Mouse (Mus musculus) hematopoietic multipotent progenitor cell, adult 10-12 weeks (in vitro differentiated cells): ENCODE measurements around the gene Wbp2nl. TPM values are rescaled to one million over a fixed set of nuclear protein-coding genes. Genes with fewer than 3 reads are reported as not detected.

ENCODE experiments used
- polyA plus RNA-seq: library from polyadenylated mRNA; stranded (reverse); fragments of >175 nt; gene quantifications from 2 replicates; pipeline ENCODE4 v1.2.3, GENCODE M21; 2012; ENCODE audit warnings: low replicate concordance

Wbp2nl gene
- not detected in 2 replicates for polyA plus RNA-seq

DNA sequence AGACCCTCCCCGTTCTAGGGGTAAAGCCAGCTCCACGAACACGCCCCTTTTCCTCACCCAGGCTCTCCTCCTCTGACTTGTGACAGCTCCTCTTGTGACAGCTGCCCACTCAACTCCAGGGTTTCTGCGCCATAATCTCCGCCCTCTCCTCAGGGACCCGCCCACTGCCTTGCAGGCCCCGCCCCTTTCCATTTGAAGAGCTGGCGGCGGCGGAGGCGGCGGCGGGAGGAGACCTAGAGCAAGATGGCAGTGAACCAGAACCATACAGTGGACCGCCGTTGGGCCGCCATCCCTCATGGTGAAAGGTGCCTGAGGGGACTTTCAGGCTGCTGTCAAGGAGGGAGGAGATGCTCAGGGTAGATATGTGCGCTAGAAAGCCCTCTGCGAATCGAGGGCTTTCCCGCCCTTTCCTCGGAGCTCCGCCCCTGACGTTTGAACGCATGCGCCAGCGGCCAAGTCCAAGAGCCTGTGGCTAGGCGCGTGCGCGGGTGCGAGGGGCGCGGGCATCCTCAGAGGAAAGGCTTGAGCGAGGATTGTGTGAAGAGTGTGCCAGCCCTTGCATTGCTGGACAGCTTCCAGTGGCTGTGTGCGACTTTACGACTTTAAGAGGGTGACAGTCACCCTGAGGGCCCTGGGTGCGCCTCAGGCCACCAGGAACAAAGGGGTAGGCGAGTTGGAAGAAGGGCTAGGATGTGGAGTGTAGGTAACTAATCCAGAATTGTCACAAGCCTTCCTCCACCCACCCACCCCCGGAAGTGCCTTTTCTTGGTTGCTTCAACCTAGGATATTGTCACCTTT lies at the start of gene Wbp2nl:
Gene Wbp2nl, plus strand, starts transcription at position 191 of the 798 bp plus-strand sequence.

DNA sequence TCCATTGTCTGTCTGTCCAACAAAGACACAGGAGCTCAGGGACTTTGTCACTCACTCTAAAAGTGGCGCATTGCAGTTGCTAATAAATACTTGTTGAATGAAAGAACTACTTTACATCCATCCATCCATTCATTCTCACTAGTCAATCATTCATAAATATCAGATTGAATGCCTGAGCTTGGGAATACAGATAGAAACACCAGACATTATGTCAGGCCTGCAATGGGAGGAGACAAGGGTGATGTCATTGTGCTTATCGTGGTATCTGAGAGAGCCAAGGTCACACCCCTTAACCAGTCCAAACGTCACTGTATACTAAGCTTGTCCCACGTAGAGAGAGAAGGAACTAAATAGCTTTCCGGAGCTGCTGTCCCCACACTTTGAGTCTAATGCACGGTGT lies 46.7 kb upstream of the Wbp2nl start, which contains the start of gene 1500009C09Rik:
Gene 1500009C09Rik, plus strand, starts transcription at position 301 of the 400 bp plus-strand sequence.

GRCm38 (mm10) chr15:82274593-82274926 lies 24.2 kb upstream of the Wbp2nl start, which contains the start of gene Sept3:
Gene Sept3, plus strand, starts transcription at chr15:82274893.

DNA sequence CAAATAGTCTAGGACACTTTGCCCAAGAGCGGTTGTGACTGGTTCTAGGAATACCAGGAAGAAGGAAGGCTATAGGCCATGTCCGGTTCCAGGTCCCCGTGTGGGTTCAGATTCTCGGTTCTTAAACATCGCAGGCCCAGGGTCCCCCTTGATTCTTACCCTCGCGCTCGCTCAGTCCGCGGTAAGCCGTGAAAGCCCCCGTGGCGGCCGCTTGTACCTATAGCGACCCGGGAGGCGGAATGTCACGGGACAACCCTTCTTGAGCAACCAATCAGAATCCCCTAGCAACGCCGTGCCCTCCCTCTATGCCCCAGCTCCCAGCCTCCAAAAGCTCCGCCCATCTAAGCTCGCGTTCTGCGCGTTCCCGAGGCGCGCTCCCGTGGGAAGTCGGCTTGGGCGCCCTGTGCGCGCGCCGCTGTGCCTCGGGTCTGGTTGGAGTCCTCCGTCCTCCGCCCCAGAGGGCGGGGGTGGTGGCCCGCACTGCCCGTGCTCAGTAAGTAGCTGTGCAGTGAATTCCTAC lies 39.9 kb downstream of the Wbp2nl start, which contains the start of the genes Naga, Pheta2 and Smdt1:
Gene Naga, minus strand, starts transcription at position 333 of the 520 bp plus-strand sequence.
Gene Pheta2, plus strand, starts transcription at position 350 of the 520 bp plus-strand sequence.
Gene Smdt1, plus strand, starts transcription at position 367 of the 520 bp plus-strand sequence.

DNA sequence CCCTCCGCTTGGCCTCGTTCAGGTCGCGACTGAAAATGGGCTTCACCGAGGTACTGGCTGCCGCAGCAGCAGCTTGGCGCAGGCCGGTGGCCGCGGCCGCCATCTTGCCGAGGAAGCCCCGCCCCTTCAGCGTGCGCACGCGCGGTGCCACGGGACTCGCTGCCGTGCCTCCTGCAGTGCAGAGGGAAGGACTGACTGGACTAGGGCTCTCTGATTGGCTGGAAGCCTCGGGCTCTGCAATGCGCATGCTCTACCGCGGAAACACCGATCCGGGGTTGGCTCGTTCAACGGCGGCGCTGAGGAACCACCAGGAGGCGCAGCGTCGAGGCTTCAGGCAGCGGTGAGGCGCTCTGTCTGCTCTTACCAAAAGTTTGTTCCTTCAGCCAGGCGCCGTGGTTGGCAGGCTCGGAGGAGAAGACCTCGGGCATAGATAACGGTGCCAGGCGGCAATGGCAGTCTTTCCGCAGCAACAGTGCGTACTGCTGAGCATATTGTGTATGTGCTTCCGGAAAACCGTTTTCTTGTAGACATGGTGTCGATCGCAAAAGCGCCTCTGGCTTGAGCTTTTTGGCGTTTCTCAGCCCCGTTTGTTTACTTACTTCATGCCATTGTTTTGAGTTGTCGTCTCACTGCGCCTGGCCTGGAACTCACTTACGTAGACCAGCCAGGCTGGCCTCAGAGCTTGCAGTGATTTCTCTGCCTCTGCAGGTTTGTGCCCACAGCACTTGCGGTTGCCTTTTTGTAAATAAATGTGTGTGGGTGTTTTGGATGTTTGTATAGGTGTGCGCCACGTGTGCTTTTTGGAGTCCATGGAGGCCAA lies 55.6 kb downstream of the Wbp2nl start, which contains the start of gene Ndufa6:
Gene Ndufa6, minus strand, starts transcription at position 197 of the 820 bp plus-strand sequence.

Other genes starting within 250 kb of the Wbp2nl start
- 0.03 TPM in 1 of 2 replicates, not detected in the other for gene 4930407I10Rik, start 239.8 kb upstream of the Wbp2nl start, polyA plus RNA-seq
- gene Mei1, start 229.0 kb upstream of the Wbp2nl start, polyA plus RNA-seq: not detected in 2 replicates
- 7.4 and 30.9 TPM in 2 replicates for gene Ccdc134, start 171.0 kb upstream of the Wbp2nl start, polyA plus RNA-seq
- gene Srebf2, start 151.8 kb upstream of the Wbp2nl start, polyA plus RNA-seq: 411 and 943 TPM in 2 replicates
- gene Shisa8, start 86.1 kb upstream of the Wbp2nl start, polyA plus RNA-seq: 20.6 and 47.5 TPM in 2 replicates
- gene Tnfrsf13c, start 74.6 kb upstream of the Wbp2nl start, polyA plus RNA-seq: 331 and 554 TPM in 2 replicates
- gene Cenpm, start 54.2 kb upstream of the Wbp2nl start, polyA plus RNA-seq: 20.1 and 28.6 TPM in 2 replicates
- gene 1500009C09Rik, start 46.6 kb upstream of the Wbp2nl start, polyA plus RNA-seq: not detected in 2 replicates
- 1.9 and 3.0 TPM in 2 replicates for gene Sept3, start 24.1 kb upstream of the Wbp2nl start, polyA plus RNA-seq
- gene Naga, start 40.0 kb downstream of the Wbp2nl start, polyA plus RNA-seq: 73.0 and 171 TPM in 2 replicates
- gene Pheta2, start 40.0 kb downstream of the Wbp2nl start, polyA plus RNA-seq: 0.36 and 3.5 TPM in 2 replicates
- gene Smdt1, start 40.0 kb downstream of the Wbp2nl start, polyA plus RNA-seq: 93.9 and 103 TPM in 2 replicates
- gene Ndufa6, start 55.4 kb downstream of the Wbp2nl start, polyA plus RNA-seq: 116 and 213 TPM in 2 replicates
- gene Cyp2d22, start 81.3 kb downstream of the Wbp2nl start, polyA plus RNA-seq: 0.40 and 2.4 TPM in 2 replicates
- gene Cyp2d11, start 95.1 kb downstream of the Wbp2nl start, polyA plus RNA-seq: not detected in 2 replicates
- gene Cyp2d10, start 108.2 kb downstream of the Wbp2nl start, polyA plus RNA-seq: not detected in 2 replicates
- not detected in 2 replicates for gene Cyp2d9, start 134.5 kb downstream of the Wbp2nl start, polyA plus RNA-seq